Mouse (Mus musculus): Measurements from ENCODE around the gene Gm7257.

The Gm7257 gene

DNA sequence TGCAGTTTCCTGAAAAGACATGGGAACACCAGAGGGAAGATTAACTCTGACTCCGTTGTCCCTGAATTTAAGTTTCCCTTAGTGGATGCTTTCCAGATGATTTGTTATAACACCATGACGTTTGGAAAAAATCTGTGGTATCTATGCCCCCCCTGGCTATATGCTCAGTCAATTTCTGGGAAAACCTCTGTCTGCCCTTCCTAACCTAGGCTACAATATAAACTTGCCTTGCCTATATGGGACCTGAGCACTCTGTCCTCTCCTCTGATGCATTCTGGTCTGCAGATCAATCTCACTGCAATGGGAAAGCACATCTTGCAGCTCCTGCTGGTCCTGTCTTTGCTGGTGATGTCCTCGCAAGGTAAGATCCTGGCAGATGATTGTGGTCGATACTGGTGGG, at the start of gene Gm7257:
TSS of gene Gm7257 (plus strand) at position 301 of the 400 bp plus-strand sequence.
- DNase-seq (ENCODE audit: low spot score): no peak

DNA sequence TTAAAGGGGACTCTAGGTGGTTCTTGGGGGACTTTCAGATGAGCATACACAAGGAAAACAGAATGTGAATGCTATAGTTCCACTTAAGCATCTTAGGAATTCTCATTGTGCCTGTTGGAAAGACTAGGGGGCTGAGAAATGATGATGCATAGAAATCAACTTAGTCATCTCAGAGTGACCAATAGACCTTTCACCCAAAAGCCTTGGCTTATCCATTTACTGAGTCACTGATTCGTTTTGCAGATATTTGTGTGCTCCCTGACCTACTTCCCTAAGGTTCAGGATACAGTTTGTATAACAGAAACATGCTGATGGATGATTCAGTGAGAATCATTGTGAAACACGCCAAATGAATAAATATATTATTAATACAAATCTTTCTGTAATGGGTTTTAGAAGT, 28.7 kb upstream of the Gm7257 start:
- DNase-seq (ENCODE audit: low spot score): no peak

DNA sequence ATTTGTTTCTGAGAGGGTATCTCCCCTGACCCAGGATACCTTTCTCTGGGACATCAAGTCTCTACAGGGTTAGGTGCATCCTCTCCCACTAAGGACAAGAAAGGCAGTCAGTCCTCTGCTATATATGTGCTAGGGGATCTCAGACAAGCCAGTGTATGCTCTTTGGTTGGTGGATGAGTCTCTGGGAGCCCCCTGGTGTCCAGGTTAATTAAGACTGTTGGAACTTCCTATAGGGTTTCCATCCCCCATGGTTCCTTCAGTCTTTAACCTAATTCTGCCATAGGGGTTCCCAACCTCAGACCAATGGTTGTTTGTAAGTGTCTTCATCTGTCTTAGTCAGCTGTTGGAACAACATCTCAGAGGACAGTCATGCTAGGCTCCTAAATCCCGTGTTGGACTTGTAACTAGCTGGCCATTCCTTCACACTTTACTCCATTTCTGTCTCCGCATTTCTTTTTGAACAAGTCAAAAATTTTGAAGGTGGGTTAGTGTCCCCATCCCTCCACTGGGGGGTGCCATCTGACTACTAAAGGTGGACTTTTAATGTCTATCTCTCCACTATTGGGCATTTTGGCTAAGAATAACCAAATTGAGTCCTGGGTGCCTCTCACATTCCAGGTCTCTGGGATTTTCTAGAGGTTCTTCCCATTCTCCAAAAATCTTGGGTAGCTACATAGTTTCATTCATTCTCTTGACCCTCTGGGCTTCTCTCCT, 3.5 kb downstream of the Gm7257 start:
- no peak for DNase-seq (ENCODE audit: low spot score)

DNA sequence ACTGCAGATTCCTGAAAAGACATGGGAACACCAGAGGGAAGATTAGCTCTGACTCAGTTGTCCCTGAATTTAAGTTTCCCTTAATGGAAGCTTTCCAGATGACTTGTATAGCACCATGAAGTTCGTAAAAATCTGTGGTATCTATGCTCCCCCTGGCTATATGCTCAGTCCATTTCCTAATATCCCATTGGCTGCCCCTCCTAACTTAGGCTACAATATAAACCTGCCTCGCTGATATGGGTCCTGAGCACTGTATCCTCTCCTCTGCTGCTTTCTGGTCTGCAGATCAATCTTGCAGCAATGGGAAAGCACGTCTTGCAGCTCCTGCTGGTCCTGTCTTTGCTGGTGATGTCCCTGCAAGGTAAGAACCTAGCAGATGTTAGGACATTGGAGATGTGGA, 43.7 kb downstream of the Gm7257 start, which contains the start of gene Gm9513:
TSS of gene Gm9513 (plus strand) at position 301 of the 400 bp plus-strand sequence.
- DNase-seq (ENCODE audit: low spot score): no peak
